Mouse (Mus musculus) liver, embryonic 12.5 days (tissue): ENCODE measurements around the gene Gm7145. TPM values are rescaled to one million over a fixed set of nuclear protein-coding genes. Genes with fewer than 3 reads are reported as not detected.
"Not testable (repeated sequence)": the region's sequence is repeated elsewhere in the genome, so short reads cannot be mapped to it uniquely, and the experiment has no call there.

Experiments used
- ATAC-seq: fragments of 200-750 bp; cut with Nextera tagmentation; 2 replicates; pipeline ENCODE4 v1.8.0; 2017; ENCODE audit warnings: moderate number of reproducible peaks, mild to moderate bottlenecking, moderate library complexity
- H3K27ac ChIP-seq: fragments of 300-500 bp; sonication (generic); 2 replicates; pipeline ENCODE4 v1.5.1; 2016; ENCODE audit warnings: mild to moderate bottlenecking
- H3K27me3 ChIP-seq: fragments of 300-500 bp; sonication (generic); replicated peaks from 2 replicates; pipeline ENCODE4 v1.6.1; 2016; ENCODE audit warnings: mild to moderate bottlenecking, moderate library complexity
- H3K36me3 ChIP-seq: fragments of 300-500 bp; sonication (generic); 2 replicates; pipeline ENCODE4 v1.6.1; 2016; ENCODE audit warnings: mild to moderate bottlenecking, moderate library complexity
- H3K4me1 ChIP-seq: fragments of 300-500 bp; sonication (generic); 2 replicates; pipeline ENCODE4 v1.6.1; 2016
- H3K4me2 ChIP-seq: fragments of 300-500 bp; sonication (generic); 2 replicates; pipeline ENCODE4 v1.6.1; 2016; ENCODE audit warnings: mild to moderate bottlenecking, moderate library complexity
- H3K4me3 ChIP-seq: fragments of 300-500 bp; sonication (generic); 2 replicates; pipeline ENCODE4 v1.5.1; 2016; ENCODE audit warnings: mild to moderate bottlenecking, moderate library complexity
- H3K9ac ChIP-seq: fragments of 300-500 bp; sonication (generic); 2 replicates; pipeline ENCODE4 v1.6.1; 2016; ENCODE audit warnings: mild to moderate bottlenecking, moderate library complexity
- H3K9me3 ChIP-seq: fragments of 300-500 bp; sonication (generic); replicated peaks from 2 replicates; pipeline ENCODE4 v1.6.1; 2016; ENCODE audit warnings: mild to moderate bottlenecking, moderate library complexity
- WGBS: fragments of 180-500 bp; shearing (Covaris S2); methylation state at CpG from one replicate; pipeline ENCODE4 v1.1.7; 2016; ENCODE audit not compliant: insufficient replicate concordance; 5-methylcytosine and 5-hydroxymethylcytosine counted together
- polyA plus RNA-seq: library from polyadenylated mRNA; unstranded; fragments of >200 nt; fragmentation: Nextera tagmentation; extraction: Ambion mirVana; gene quantifications from 2 replicates; pipeline ENCODE4 v1.2.1, GENCODE M21; 2016

Gm7145 gene
- not detected in 2 replicates for polyA plus RNA-seq

GRCm38 (mm10) chr1:117965639-117966038, at the start of gene Gm7145:
TSS of gene Gm7145 (plus strand) at chr1:117965939.
- Histone ChIP-seq H3K9ac (no peak within 1 kb of the TSS), H3K27ac (no peak within 1 kb of the TSS), H3K36me3 (no peaks in the 10 kb centered on the region), H3K4me3 (no peak within 1 kb of the TSS), H3K4me2 (no peak within 1 kb of the TSS), H3K9me3 (no peaks in the 10 kb centered on the region), H3K27me3 (no peaks in the 10 kb centered on the region), H3K4me1 (no peaks in the 10 kb centered on the region)
- ATAC-seq: no peak
- WGBS: 58% methylated on average over 4 of the region's 4 CpGs

GRCm38 (mm10) chr1:117927715-117928114, 38.0 kb upstream of the Gm7145 start, which contains the start of gene Gm28168:
TSS of gene Gm28168 (plus strand) at chr1:117928015.
- H3K9me3 ChIP-seq, ATAC-seq, H3K4me2 ChIP-seq, H3K27ac ChIP-seq, H3K27me3 ChIP-seq, H3K4me1 ChIP-seq, H3K36me3 ChIP-seq, H3K9ac ChIP-seq, H3K4me3 ChIP-seq: not testable (repeated sequence)
- 23% methylated on average over 1 of the region's 1 CpGs for WGBS

GRCm38 (mm10) chr1:118003876-118004275, 38.1 kb downstream of the Gm7145 start:
- not testable (repeated sequence) for ATAC-seq, H3K27ac ChIP-seq, H3K4me2 ChIP-seq, H3K9me3 ChIP-seq, H3K27me3 ChIP-seq, H3K4me3 ChIP-seq, H3K36me3 ChIP-seq, H3K9ac ChIP-seq, H3K4me1 ChIP-seq

- H3K9me3 ChIP-seq, H3K36me3 ChIP-seq, ATAC-seq, H3K4me1 ChIP-seq, H3K27ac ChIP-seq, H3K4me3 ChIP-seq, H3K4me2 ChIP-seq, H3K9ac ChIP-seq, H3K27me3 ChIP-seq: not testable (repeated sequence)
- WGBS: 22% methylated on average over 8 of the region's 8 CpGs
These were observed 47.0 kb downstream of the Gm7145 start for GRCm38 (mm10) chr1:118012736-118013135.

Other genes starting within 250 kb of the Gm7145 start
- gene B020011L13Rik, start 184.8 kb upstream of the Gm7145 start, polyA plus RNA-seq: not detected in 2 replicates
- gene Gm28360, start 135.9 kb upstream of the Gm7145 start, polyA plus RNA-seq: not detected in 2 replicates
- gene Gm28168, start 37.9 kb upstream of the Gm7145 start, polyA plus RNA-seq: not detected in 2 replicates
- 0.07 and 0.08 TPM in 2 replicates for gene Gm29106, start 210.6 kb downstream of the Gm7145 start, polyA plus RNA-seq